Mouse (Mus musculus) kidney, adult 2 months (tissue): ENCODE measurements around the gene Atf6. TPM values are rescaled to one million over a fixed set of nuclear protein-coding genes. Genes with fewer than 3 reads are reported as not detected.

Source experiments
- DNase-seq: peaks from one replicate; pipeline ENCODE4 v3.0.0; 2021
- H3K27ac ChIP-seq: fragments of 200-500 bp; 2 replicates; pipeline ENCODE4 v1.5.1; 2012; ENCODE audit warnings: low read depth, low read length, control low read depth, inconsistent platforms; ENCODE audit not compliant: insufficient read depth
- H3K27me3 ChIP-seq: fragments of 200-500 bp; replicated peaks from 2 replicates; pipeline ENCODE4 v1.6.1; 2012; ENCODE audit warnings: mild to moderate bottlenecking, moderate library complexity, low read length, inconsistent platforms; ENCODE audit not compliant: control insufficient read depth, insufficient read depth
- H3K36me3 ChIP-seq: fragments of 200-500 bp; 2 replicates; pipeline ENCODE4 v1.6.1; 2012; ENCODE audit warnings: mild to moderate bottlenecking, moderate library complexity, low read length, inconsistent platforms; ENCODE audit not compliant: control insufficient read depth, insufficient read depth
- H3K4me1 ChIP-seq: fragments of 200-500 bp; 2 replicates; pipeline ENCODE4 v1.6.1; 2011; ENCODE audit warnings: low read length; ENCODE audit not compliant: control insufficient read depth, insufficient read depth
- H3K4me3 ChIP-seq: fragments of 200-500 bp; 2 replicates; pipeline ENCODE4 v1.5.1; 2011; ENCODE audit warnings: mild to moderate bottlenecking, low read depth, low read length, control low read depth; ENCODE audit not compliant: insufficient read depth
- CTCF ChIP-seq: fragments of 200-500 bp; conservative IDR thresholded peaks from 2 replicates; pipeline ENCODE4 v1.5.1; 2011; ENCODE audit warnings: low read depth, mild to moderate bottlenecking, control low read depth, low read length, moderate library complexity, mixed read lengths; ENCODE audit not compliant: insufficient read depth, insufficient read length
- POLR2A ChIP-seq: fragments of 200-500 bp; IDR thresholded peaks from one replicate; pipeline ENCODE4 v1.6.1; 2011; ENCODE audit warnings: low read depth, low read length, control low read depth
- WGBS: fragments of 180-500 bp; shearing (Covaris S2); methylation state at CpG from one replicate; pipeline ENCODE4 v1.1.7; 2018; 5-methylcytosine and 5-hydroxymethylcytosine counted together
- polyA plus RNA-seq: library from polyadenylated mRNA; depleted of rRNA; stranded (reverse); fragments of >200 nt; gene quantifications from 2 replicates; pipeline ENCODE4 v1.2.3, GENCODE M21; 2012; rRNA removed

The Atf6 gene
- polyA plus RNA-seq: 15.4 and 16.4 TPM in 2 replicates

DNA sequence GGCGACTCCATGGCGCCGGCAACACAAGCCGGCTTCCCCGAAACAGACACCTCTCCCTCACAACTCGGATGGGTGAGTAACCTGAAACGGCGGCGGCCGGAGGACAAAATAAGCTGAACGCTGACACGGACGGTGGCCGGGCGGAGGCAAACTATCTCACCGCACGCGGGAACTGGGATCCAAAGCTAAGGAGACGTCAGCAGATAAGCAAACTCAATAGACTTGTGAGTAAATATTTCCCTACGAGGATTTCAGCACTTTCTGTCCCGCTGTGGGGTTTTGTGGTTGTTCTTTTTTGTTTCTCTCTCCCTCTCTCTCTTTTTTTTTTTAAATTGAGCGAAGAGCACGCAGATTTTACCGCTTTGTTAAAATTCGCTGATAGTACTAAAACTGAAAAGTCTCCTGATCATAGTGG lies at the start of gene Atf6:
Atf6 (minus strand) TSS at position 81 of the 415 bp plus-strand sequence.
- WGBS: under 1% methylated on average over 25 of the region's 25 CpGs
- Histone ChIP-seq H3K4me1 (0 out of 2 replicates have a peak, but pooled peaks cover 4% of the 10 kb centered on the region), H3K27ac (peak within 1 kb of the TSS; percentile 59), H3K36me3 (no peaks in the 10 kb centered on the region), H3K4me3 (peak within 1 kb of the TSS; percentile 98), H3K27me3 (no peaks in the 10 kb centered on the region)
- DNase-seq: peak; percentile 98
- TF ChIP-seq POLR2A: no peak
- TF ChIP-seq CTCF: no peak

DNA sequence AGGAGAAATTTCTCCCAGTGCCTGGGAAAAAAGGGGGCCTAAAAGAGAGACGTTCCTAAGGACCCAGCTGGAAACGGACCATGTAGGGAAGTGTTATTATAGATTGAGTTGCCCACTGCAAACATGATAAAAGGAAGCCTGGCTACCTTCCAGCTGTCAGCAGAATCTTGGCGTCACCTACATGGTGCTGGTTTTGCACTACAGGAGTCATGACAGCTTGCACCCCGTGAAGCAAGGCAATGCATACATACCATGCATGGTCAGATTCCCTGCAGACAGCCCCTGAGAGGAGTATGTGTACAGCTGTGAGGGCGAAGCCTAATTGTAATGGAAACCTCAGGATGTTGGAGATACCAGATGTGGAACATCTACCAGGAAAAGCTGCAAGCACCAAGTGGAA lies 48.1 kb upstream of the Atf6 start:
- H3K27ac ChIP-seq: no peak overlapping the region
- 76% methylated on average over 5 of the region's 5 CpGs for WGBS

DNA sequence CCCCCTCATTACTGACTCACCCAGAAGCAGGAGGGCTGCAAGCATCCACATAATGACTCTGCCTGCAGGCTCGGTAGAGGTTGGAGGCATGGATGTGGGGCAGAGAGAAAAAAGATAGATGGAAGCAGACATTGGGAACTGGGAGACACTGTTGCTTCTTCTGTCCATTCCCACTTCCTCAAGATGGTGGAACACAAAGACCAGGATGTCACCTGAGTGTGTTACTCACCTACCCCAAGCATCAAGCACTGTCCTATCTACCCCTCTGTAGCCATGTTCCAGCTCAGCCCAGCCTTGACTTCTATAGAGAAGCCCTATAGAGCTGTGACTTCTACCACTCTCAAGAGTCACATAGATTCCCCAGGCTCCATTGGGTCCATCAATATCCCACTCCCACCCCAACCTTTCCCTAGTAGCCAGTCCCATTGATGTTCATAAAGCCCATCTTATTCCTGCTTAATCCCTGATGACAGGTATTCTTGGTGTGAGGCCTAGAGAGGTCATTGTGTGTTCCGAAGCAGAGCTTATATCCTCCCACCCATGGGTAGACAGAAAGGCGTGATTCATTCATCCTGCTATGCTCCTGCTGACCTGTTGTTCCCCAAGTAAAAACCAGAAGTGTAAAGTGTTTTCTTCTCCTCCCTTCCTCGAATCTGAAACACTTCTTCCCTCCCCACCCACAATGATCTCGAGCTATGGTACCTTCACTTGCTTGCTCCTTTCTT lies 45.5 kb upstream of the Atf6 start, which contains the start of gene Fcrlb:
Fcrlb (minus strand) TSS at position 51 of the 725 bp plus-strand sequence.
- no peaks in the 10 kb centered on the region; the same call in 1 of the 2 replicates for H3K27me3 ChIP-seq
- H3K27ac ChIP-seq: no peak within 1 kb of the TSS
- TF ChIP-seq CTCF (no peak), POLR2A (no peak)
- DNase-seq: no peak
- 76% methylated on average over 5 of the region's 5 CpGs for WGBS
- H3K4me1 ChIP-seq: peaks cover 3% of the 10 kb centered on the region; the same call in 1 of the 2 replicates
- H3K4me3 ChIP-seq: no peak within 1 kb of the TSS
- no peaks in the 10 kb centered on the region for H3K36me3 ChIP-seq

More for the DNA sequence above, 48.1 kb upstream of the Atf6 start:
- DNase-seq: no peak
- TF ChIP-seq POLR2A (no peak), CTCF (no peak)
- H3K4me1 ChIP-seq: no peaks in the 10 kb centered on the region
- H3K4me3 ChIP-seq: no peak overlapping the region
- no peaks in the 10 kb centered on the region for H3K36me3 ChIP-seq
- no peaks in the 10 kb centered on the region for H3K27me3 ChIP-seq

DNA sequence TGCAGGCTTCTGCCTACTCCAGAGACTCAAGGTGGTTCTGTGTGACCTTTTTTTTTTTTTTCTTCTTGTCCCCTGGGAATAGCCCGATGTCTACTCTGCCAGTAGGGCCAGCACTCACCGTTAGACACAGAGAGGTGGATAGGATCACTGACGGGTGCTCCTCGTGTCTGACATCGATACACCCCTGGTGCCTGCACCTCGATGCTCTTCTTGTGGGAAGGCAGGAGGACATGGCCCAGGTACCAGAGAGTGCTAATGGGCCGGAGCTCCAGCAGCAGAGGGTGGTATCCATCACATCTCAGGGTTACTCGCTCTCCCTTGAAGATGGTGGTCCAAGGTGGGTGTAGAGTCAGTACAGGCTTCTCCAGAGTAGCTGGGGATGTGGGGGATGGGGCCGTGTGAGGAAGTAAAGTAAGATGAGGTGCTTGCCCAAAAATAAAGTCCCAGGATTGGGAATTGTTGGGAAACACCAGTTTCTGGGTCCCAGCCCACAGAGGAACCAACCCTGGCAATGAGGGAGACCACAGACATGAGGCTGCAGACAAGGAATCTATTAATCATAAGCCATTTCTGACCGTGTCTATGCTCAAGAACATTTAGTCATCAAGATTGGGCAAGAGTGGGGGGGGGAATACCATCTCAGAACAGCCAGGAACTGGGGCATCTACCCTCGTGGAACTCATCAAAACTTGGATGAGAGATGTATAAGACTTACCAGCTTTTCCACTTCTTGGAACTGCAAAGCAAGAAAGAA lies 44.5 kb upstream of the Atf6 start:
- 79% methylated on average over 11 of the region's 11 CpGs for WGBS
- TF ChIP-seq POLR2A (no peak), CTCF (no peak)
- peaks cover 3% of the 10 kb centered on the region; the same call in 1 of the 2 replicates for H3K4me1 ChIP-seq
- peaks cover 2% of the 10 kb centered on the region for H3K27me3 ChIP-seq
- no peak overlapping the region for H3K27ac ChIP-seq
- DNase-seq: no peak
- no peak overlapping the region for H3K4me3 ChIP-seq
- no peaks in the 10 kb centered on the region for H3K36me3 ChIP-seq

DNA sequence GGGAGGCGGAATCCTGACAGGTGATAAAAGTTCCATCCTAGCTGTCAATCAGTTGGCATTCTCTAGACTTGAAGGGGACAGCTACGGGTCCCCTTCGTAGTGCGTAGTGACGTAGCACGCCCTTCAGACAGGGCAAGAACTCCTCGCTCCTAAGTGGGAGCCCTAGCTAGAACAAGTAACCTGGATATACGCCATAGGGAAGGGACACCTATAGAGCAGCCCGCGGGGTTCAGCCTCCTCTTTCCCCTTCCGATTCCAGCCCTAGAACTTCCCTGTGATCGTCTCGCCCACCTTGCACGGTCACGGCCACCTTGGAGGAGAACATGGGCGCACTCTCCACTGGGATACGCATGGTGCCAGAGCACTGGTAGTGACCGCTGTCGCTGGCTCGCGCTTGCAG lies 40.8 kb upstream of the Atf6 start:
- peak overlapping the region; percentile 32; the same call in 1 of the 2 replicates for H3K4me3 ChIP-seq
- H3K27ac ChIP-seq: no peak overlapping the region
- H3K27me3 ChIP-seq: peaks cover 2% of the 10 kb centered on the region
- TF ChIP-seq POLR2A (no peak), CTCF (no peak)
- H3K4me1 ChIP-seq: peaks cover 3% of the 10 kb centered on the region; the same call in 1 of the 2 replicates
- 5% methylated on average over 21 of the region's 21 CpGs for WGBS
- no peaks in the 10 kb centered on the region for H3K36me3 ChIP-seq
- no peak for DNase-seq

DNA sequence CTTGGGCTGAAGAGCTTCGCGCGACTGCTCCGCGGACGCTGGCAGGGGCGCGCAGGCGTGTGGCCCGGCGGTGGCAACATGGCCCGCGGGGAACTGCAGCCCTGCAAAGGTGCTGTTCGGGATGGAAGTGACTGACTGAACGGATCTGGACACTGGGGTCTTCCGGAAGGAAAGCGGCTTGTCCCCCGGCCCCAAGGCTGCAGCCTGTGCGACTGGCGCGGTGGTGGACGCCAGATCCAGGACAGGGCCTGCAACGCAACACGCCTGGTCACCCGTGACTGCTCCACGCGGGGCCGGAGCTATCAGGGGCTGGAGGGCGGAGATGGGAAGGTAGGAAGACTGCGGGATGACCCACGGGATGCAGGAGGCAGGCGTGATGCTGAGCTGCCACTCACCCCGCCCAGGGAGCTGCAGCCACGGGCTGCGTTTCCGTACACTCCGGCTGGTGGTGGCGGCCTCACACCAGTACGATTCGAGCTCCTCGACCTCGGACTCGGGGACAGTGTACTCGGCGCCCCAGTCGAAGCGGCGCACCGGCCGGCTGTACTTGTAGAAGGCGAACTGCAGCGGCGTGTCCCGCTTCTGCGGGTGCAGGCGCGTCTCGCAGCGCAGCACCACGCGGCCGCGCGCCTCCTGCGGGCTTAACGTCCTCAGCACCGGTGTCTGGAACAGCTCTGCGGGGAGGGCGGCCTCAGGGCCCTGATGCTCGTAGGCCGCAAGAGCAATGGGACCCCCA lies 40.1 kb upstream of the Atf6 start:
- Histone ChIP-seq H3K4me3 (peak overlapping the region; percentile 32; the same call in 1 of the 2 replicates), H3K4me1 (peaks cover 3% of the 10 kb centered on the region; the same call in 1 of the 2 replicates), H3K36me3 (no peaks in the 10 kb centered on the region), H3K27ac (no peak overlapping the region), H3K27me3 (peaks cover 2% of the 10 kb centered on the region)
- peak; percentile 30 for DNase-seq
- TF ChIP-seq CTCF: no peak
- 2% methylated on average over 71 of the region's 71 CpGs for WGBS

DNA sequence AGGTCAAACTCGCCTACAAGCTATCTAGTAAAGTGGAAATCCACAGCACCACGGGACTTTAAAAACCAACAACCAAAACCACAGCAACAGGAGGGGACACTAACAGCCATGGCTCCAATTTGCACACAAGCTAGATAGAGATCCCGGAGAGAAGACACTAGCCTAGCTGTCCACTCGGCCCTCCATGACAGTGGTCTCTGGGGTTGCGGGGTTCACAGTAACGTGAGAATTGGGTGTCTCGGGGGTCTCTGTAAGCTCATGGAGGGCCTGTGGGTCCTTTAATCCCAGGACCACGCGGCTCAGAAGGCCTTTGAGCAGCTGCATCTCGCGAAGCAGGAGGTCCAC lies 39.5 kb upstream of the Atf6 start:
- no peak overlapping the region for H3K4me3 ChIP-seq
- peaks cover 3% of the 10 kb centered on the region; the same call in 1 of the 2 replicates for H3K4me1 ChIP-seq
- 28% methylated on average over 11 of the region's 11 CpGs for WGBS
- no peak for DNase-seq
- TF ChIP-seq CTCF (no peak), POLR2A (no peak)
- no peaks in the 10 kb centered on the region for H3K36me3 ChIP-seq
- H3K27me3 ChIP-seq: peaks cover 2% of the 10 kb centered on the region
- H3K27ac ChIP-seq: no peak overlapping the region
